Mouse (Mus musculus) stomach, embryonic 16.5 days (tissue): ENCODE measurements around the gene Dnajc30. TPM values are rescaled to one million over a fixed set of nuclear protein-coding genes. Genes with fewer than 3 reads are reported as not detected.
"Not testable (repeated sequence)": the region's sequence is repeated elsewhere in the genome, so short reads cannot be mapped to it uniquely, and the experiment has no call there.

ENCODE experiments used
- ATAC-seq: fragments of 200-750 bp; cut with Nextera tagmentation; 2 replicates; pipeline ENCODE4 v1.8.0; 2017; ENCODE audit warnings: moderate number of reproducible peaks, moderate TSS enrichment; ENCODE audit not compliant: insufficient read depth, low FRiP score
- H3K27ac ChIP-seq: fragments of 300-500 bp; sonication (generic); 2 replicates; pipeline ENCODE4 v1.5.1; 2014; ENCODE audit warnings: low read length
- H3K27me3 ChIP-seq: fragments of 300-500 bp; sonication (generic); 2 replicates; pipeline ENCODE4 v1.6.1; 2014; ENCODE audit warnings: low read length, control low read depth, mixed read lengths; ENCODE audit not compliant: control insufficient read depth, insufficient read depth
- H3K36me3 ChIP-seq: fragments of 300-500 bp; sonication (generic); 2 replicates; pipeline ENCODE4 v1.6.1; 2014; ENCODE audit warnings: low read length; ENCODE audit not compliant: control insufficient read depth, insufficient read depth
- H3K4me1 ChIP-seq: fragments of 300-500 bp; sonication (generic); 2 replicates; pipeline ENCODE4 v1.6.1; 2014; ENCODE audit warnings: low read length, control low read depth, mixed read lengths; ENCODE audit not compliant: control insufficient read depth, insufficient read depth
- H3K4me2 ChIP-seq: fragments of 300-500 bp; sonication (generic); 2 replicates; pipeline ENCODE4 v1.6.1; 2014; ENCODE audit warnings: low read depth, low read length, mixed read lengths
- H3K4me3 ChIP-seq: fragments of 300-500 bp; sonication (generic); replicated peaks from 2 replicates; pipeline ENCODE4 v1.5.1; 2014; ENCODE audit warnings: mild to moderate bottlenecking, low read length
- H3K9ac ChIP-seq: fragments of 300-500 bp; sonication (generic); 2 replicates; pipeline ENCODE4 v1.6.1; 2014; ENCODE audit warnings: low read length
- H3K9me3 ChIP-seq: fragments of 300-500 bp; sonication (generic); replicated peaks from 2 replicates; pipeline ENCODE4 v1.6.1; 2016; ENCODE audit warnings: low read length, control low read depth; ENCODE audit not compliant: control insufficient read depth
- WGBS: fragments of 180-500 bp; shearing (Covaris S2); extraction: QIAGEN DNeasy Blood & Tissue Kit; methylation state at CpG from one replicate; pipeline ENCODE4 v1.1.7; 2014; 5-methylcytosine and 5-hydroxymethylcytosine counted together
- polyA plus RNA-seq: library from polyadenylated mRNA; unstranded; fragments of >200 nt; fragmentation: Nextera tagmentation; extraction: Ambion mirVana; gene quantifications from 2 replicates; pipeline ENCODE4 v1.2.1, GENCODE M21; 2015

Dnajc30 gene
- polyA plus RNA-seq, 1 experiment from 2014 or later: 33.3 TPM

DNA sequence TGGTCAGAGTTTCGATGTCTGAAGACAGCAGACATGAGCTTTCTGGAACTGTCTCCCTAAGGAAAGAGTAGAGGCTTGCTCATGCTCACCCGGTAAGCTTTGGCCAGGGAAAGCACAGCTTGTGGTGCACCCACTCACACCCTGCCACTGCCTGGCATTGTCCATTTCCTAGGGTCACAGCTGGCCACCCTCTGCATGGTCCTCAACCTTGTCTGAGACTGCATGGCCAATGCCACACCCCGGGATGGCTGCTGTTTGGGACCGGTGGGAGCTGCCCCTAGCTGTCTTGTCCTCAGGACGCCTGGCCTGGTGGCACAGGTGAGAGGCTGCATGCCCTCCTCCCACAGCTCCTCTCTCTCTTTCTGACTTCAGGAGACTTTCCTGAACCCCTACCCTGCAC, 15.5 kb upstream of the Dnajc30 start:
- no peaks in the 10 kb centered on the region for H3K9me3 ChIP-seq
- no peak overlapping the region for H3K4me3 ChIP-seq
- H3K9ac ChIP-seq: no peak overlapping the region
- H3K36me3 ChIP-seq: peaks cover 6% of the 10 kb centered on the region; the same call in 1 of the 2 replicates
- no peaks in the 10 kb centered on the region for H3K27me3 ChIP-seq
- H3K4me2 ChIP-seq: no peak overlapping the region
- 95% methylated on average over 5 of the region's 5 CpGs for WGBS
- ATAC-seq: no peak
- H3K27ac ChIP-seq: no peak overlapping the region
- H3K4me1 ChIP-seq: no peaks in the 10 kb centered on the region

DNA sequence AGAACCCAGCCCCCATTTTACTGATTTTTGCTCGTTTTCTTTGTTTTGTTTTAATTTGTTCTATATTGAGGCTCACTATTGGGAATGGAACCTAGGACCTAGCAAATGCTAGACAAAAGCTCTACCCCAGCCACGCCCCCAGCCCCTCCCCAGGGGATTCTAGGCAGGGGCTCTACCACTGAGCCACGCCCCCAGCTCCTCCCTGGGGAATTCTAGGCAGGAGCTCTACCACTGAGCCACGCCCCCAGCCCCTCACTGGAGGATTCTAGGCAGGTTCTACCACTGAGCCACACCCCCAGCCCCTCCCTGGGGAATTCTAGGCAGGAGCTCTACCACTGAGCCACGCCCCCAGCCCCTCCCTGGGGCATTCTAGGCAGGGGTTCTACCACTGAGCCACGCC, 14.7 kb upstream of the Dnajc30 start:
- not testable (repeated sequence) for H3K4me3 ChIP-seq, H3K4me2 ChIP-seq, H3K36me3 ChIP-seq

DNA sequence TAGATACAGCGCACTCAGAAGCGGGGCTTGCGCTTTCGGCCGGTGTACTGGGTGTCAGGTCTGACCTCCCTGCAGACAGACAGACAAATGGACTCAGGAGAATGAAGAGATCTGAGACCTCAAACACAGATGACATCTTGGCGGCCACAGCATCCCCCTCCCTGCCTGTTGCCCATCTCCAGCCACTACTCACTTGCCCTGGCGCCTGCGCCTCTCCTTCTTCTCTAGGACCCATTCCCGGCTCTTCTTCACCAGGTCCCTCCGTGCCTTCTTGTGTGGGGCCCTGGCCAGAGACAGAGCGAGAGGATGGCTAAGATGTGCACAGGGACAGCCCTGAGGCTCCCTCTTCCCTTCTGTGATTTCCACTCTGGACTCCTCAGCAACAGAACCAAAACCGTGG, 10.6 kb upstream of the Dnajc30 start:
- no peak for ATAC-seq
- Histone ChIP-seq H3K36me3 (no peaks in the 10 kb centered on the region), H3K4me1 (no peaks in the 10 kb centered on the region), H3K4me2 (no peak overlapping the region), H3K9me3 (no peaks in the 10 kb centered on the region), H3K4me3 (no peak overlapping the region), H3K27me3 (no peaks in the 10 kb centered on the region), H3K9ac (no peak overlapping the region), H3K27ac (no peak overlapping the region)
- 86% methylated on average over 12 of the region's 12 CpGs for WGBS

More for the DNA sequence above, 14.7 kb upstream of the Dnajc30 start:
- not testable (repeated sequence) for ATAC-seq, H3K4me1 ChIP-seq, H3K9ac ChIP-seq, H3K9me3 ChIP-seq, H3K27me3 ChIP-seq, H3K27ac ChIP-seq
- WGBS: 88% methylated on average over 6 of the region's 6 CpGs

DNA sequence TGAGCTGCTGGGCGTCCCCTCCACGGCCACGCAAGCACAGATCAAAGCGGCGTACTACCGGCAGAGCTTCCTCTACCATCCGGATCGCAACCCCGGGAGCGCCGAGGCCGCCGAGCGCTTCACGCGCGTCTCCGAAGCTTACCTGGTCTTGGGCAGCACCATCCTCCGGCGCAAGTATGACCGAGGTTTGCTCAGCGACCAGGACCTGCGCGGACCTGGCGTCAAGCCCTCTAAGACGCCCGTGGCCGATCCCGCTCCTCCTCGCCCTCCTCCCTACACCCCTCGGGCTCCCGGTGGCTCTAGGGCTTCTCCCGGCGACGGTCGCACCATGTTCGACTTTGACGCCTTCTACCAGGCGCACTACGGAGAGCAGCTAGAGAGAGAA, 372 bp downstream of the Dnajc30 start:
- peak overlapping the region; percentile 97 for H3K4me3 ChIP-seq
- WGBS: under 1% methylated on average over 40 of the region's 40 CpGs
- H3K4me1 ChIP-seq: peaks cover 14% of the 10 kb centered on the region
- H3K9ac ChIP-seq: peak overlapping the region; percentile 90
- H3K27ac ChIP-seq: peak overlapping the region; percentile 66
- ATAC-seq: peak; percentile 48
- H3K27me3 ChIP-seq: no peaks in the 10 kb centered on the region
- H3K9me3 ChIP-seq: no peaks in the 10 kb centered on the region
- H3K36me3 ChIP-seq: peaks cover 13% of the 10 kb centered on the region; the same call in 1 of the 2 replicates
- peak overlapping the region; percentile 85 for H3K4me2 ChIP-seq

DNA sequence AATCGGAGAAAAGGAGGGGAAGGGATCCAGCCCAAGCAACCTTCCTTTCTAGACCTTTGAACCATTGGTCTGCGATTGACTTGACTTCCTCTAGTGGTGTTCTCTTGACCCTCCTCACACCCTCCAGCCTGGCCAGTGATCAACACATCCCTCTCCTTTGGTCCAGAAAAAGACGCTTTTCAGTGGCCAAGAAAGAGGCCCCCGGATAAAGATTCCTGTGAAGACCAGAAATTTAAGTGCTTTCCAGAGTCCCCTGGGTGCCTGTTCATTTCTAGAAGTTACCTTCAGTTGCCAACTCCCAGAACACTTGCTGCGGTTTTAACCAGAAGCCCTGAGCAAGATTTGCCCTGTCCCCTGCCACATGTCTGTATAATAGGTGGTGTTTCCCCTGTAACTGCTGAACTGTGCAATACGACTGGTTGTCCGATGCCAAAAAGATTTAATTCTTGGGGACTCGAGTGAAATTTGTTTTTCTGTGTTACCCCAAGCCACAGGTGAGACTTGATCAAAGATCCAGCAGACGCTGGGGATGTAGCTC, 976 bp downstream of the Dnajc30 start, which contains the start of gene Bud23:
Bud23 (minus strand) TSS at position 51 of the 538 bp plus-strand sequence.
- WGBS: 69% methylated on average over 9 of the region's 9 CpGs
- peak within 1 kb of the TSS; percentile 66 for H3K27ac ChIP-seq

DNA sequence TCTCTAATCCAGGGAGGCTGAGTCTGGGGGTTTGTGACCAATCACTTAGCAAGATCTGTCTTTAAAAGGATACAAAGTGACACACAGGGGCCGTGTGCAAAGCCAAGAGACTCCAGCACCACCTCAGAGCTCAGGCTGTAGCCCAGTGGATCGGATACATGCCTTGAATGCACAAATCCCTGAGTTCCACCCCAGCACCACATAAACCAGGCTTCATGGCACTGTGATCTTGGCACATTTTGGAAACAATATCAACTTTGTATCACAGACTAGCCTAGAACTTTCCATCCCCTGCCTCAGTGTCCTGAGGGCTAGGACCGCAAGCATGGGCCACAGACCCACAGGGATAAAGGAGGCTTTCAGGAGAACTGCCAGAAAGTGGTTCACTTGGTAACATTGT, 2.0 kb downstream of the Dnajc30 start:
- H3K36me3 ChIP-seq: 0 out of 2 replicates have a peak, but pooled peaks cover under 1% of the 10 kb centered on the region
- H3K4me2 ChIP-seq: no peak overlapping the region
- 92% methylated on average over 3 of the region's 3 CpGs for WGBS
- H3K4me1 ChIP-seq: peaks cover 14% of the 10 kb centered on the region
- no peak for ATAC-seq
- no peak overlapping the region for H3K9ac ChIP-seq
- no peak overlapping the region for H3K4me3 ChIP-seq
- H3K27ac ChIP-seq: no peak overlapping the region
- no peaks in the 10 kb centered on the region for H3K27me3 ChIP-seq
- no peaks in the 10 kb centered on the region for H3K9me3 ChIP-seq

More for the DNA sequence above, 976 bp downstream of the Dnajc30 start, which contains the start of gene Bud23:
- Histone ChIP-seq H3K4me3 (peak within 1 kb of the TSS; percentile 97), H3K4me1 (peaks cover 14% of the 10 kb centered on the region), H3K36me3 (peaks cover 11% of the 10 kb centered on the region; the same call in 1 of the 2 replicates), H3K4me2 (peak within 1 kb of the TSS; percentile 85), H3K9ac (peak within 1 kb of the TSS; percentile 90)
- not testable (repeated sequence) for ATAC-seq, H3K9me3 ChIP-seq, H3K27me3 ChIP-seq

DNA sequence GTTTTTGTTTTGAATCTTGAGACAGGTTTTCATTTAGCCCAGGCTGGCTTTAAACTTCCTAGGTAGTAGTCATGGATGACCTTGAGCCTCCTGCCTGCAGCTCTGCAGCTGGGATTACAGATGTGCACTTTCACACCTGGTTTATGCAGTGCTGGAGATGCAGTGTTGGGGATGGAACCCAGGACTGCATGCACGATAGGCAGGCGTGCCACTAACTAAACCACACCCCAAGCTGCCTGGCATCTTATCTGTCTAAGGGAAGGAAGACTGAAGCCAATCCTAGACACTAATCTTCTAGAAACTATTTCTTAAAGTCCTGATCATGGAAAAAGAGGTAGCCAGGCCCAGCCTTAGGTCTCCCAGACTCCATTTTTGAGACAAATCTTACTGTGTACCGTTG, 6.4 kb downstream of the Dnajc30 start:
- 80% methylated on average over 3 of the region's 3 CpGs for WGBS
- no peak for ATAC-seq
- H3K27me3 ChIP-seq: no peaks in the 10 kb centered on the region
- H3K36me3 ChIP-seq: no peaks in the 10 kb centered on the region
- H3K27ac ChIP-seq: no peak overlapping the region
- no peak overlapping the region for H3K9ac ChIP-seq
- no peaks in the 10 kb centered on the region for H3K9me3 ChIP-seq
- H3K4me2 ChIP-seq: no peak overlapping the region
- no peak overlapping the region for H3K4me3 ChIP-seq
- H3K4me1 ChIP-seq: peaks cover 11% of the 10 kb centered on the region

DNA sequence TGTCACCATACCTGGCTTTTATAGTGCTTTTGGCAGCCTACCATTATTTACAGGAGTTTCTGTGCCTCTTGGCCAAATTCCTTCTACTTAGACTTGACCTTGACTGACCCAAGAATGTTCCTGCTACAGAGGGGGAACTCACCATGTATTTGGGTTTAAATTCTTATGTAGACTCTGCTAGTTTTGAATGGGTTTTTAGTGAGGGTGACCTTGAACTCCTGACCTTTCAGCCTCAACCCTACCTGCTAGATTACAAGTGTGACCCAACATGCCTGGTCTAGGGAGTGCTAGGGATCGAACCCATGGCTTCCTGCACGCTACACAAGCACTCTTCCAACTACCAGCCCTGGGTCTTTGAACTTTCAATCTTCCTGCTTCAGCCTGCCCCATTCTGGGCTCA, 8.1 kb downstream of the Dnajc30 start:
- Histone ChIP-seq H3K27me3 (no peaks in the 10 kb centered on the region), H3K27ac (no peak overlapping the region), H3K4me1 (peaks cover 9% of the 10 kb centered on the region), H3K9ac (no peak overlapping the region), H3K4me3 (no peak overlapping the region), H3K4me2 (no peak overlapping the region), H3K9me3 (no peaks in the 10 kb centered on the region), H3K36me3 (no peaks in the 10 kb centered on the region)
- 91% methylated on average over 2 of the region's 2 CpGs for WGBS
- ATAC-seq: no peak

DNA sequence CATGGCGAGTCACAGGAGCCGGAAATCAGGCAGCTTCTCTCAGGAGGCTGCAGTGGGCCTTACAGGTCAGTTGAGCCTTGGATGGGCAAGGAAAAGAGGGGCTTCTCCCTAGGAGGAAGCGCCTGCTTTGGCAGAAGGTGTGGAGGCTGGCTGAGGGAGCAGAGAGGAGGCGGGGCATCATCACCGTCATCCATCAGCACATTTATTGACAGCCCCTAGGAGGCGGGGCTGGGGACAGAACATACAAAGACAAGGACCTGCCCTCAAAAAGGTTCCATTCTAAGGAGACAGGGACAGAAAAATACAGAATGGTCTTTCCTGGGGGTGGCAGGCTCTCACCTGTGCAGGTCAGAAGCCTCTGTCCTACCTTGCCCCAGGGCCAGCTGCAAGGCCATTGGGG, 8.7 kb downstream of the Dnajc30 start:
- H3K9me3 ChIP-seq: no peaks in the 10 kb centered on the region
- H3K4me2 ChIP-seq: no peak overlapping the region
- ATAC-seq: no peak
- no peak overlapping the region for H3K9ac ChIP-seq
- no peak overlapping the region for H3K27ac ChIP-seq
- H3K36me3 ChIP-seq: no peaks in the 10 kb centered on the region
- no peaks in the 10 kb centered on the region for H3K27me3 ChIP-seq
- no peak overlapping the region for H3K4me3 ChIP-seq
- 67% methylated on average over 6 of the region's 6 CpGs for WGBS
- H3K4me1 ChIP-seq: peaks cover 10% of the 10 kb centered on the region
